Mouse (Mus musculus): Measurements from ENCODE around the gene Cbfa2t2.

GRCm38 (mm10) chr2:154475861-154476260 is 39.6 kb downstream of the Cbfa2t2 start:
- no peak for TF ChIP-seq POLR2A (IDR thresholded peaks at IDR 0.05; ENCODE audit: low read depth, low read length)
- TF ChIP-seq CTCF (conservative IDR thresholded peaks at IDR 0.05; ENCODE audit: insufficient read depth, insufficient read length, low read depth, low read length) = no peak
